Mouse (Mus musculus): ENCODE results near the gene Ckap5.

DNA sequence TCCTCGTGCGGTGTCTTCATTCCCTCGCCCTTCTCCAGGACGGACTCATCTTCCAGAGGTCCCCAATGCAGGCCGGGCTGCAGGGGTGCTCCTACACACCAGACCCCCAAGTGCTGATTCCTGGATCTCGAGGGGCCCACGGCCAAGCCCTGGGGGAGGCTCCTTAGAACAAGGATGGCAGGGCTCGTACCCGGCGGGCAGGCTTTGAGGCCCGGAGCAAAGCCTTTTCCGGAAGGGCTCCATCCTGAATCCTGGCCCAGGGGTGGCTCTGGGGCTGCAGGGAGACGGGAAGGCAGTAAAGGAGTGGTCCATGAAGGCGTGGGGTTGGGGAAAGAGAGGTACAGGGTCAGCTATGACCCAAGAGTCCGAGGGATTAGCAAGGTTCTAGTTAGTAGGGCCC lies 122.6 kb downstream of the Ckap5 start:
- TF ChIP-seq POLR2A (IDR thresholded peaks at IDR 0.05; ENCODE audit: insufficient read depth, low read depth, low read length) (no peak), CTCF (IDR thresholded peaks at IDR 0.05; ENCODE audit: insufficient read depth, low read depth, low read length) (no peak)
